Mouse (Mus musculus) liver, adult (tissue): ENCODE results near the gene Arhgef11.

Experiments used
- GATA4 ChIP-seq: IDR thresholded peaks from 2 replicates; pipeline ENCODE4 v1.6.1; 2014; ENCODE audit warnings: mild to moderate bottlenecking, low read length; ENCODE audit not compliant: insufficient replicate concordance

Gene Arhgef11

GRCm38 (mm10) chr3:87766284-87766667 is 148.9 kb downstream of the Arhgef11 start:
- TF ChIP-seq GATA4 = no peak

GRCm38 (mm10) chr3:87767764-87768163 is 150.4 kb downstream of the Arhgef11 start:
- TF ChIP-seq GATA4 = no peak; the same call in 1 of the 2 replicates

GRCm38 (mm10) chr3:87768431-87768830 is 151.1 kb downstream of the Arhgef11 start:
- TF ChIP-seq GATA4 = no peak

- peak; percentile 57; the same call in 1 of the 2 replicates for TF ChIP-seq GATA4
Observed at GRCm38 (mm10) chr3:87768844-87769243, 151.5 kb downstream of the Arhgef11 start.

GRCm38 (mm10) chr3:87769506-87769905 is 152.1 kb downstream of the Arhgef11 start:
- no peak for TF ChIP-seq GATA4

GRCm38 (mm10) chr3:87770280-87770679 is 152.9 kb downstream of the Arhgef11 start:
- no peak for TF ChIP-seq GATA4

- TF ChIP-seq GATA4 = no peak
Observed at GRCm38 (mm10) chr3:87771088-87771487, 153.7 kb downstream of the Arhgef11 start.

- no peak for TF ChIP-seq GATA4
Observed at GRCm38 (mm10) chr3:87778283-87778682, 160.9 kb downstream of the Arhgef11 start.

GRCm38 (mm10) chr3:87779086-87779485 is 161.7 kb downstream of the Arhgef11 start:
- TF ChIP-seq GATA4 = no peak

- no peak for TF ChIP-seq GATA4
Observed at GRCm38 (mm10) chr3:87783282-87784023, 166.1 kb downstream of the Arhgef11 start.

- TF ChIP-seq GATA4 = no peak
Observed at GRCm38 (mm10) chr3:87785156-87785555, 167.8 kb downstream of the Arhgef11 start.

GRCm38 (mm10) chr3:87785626-87786214 is 168.4 kb downstream of the Arhgef11 start:
- TF ChIP-seq GATA4 = no peak
